Mouse (Mus musculus) cerebral cortex, adult 2 months (tissue): ENCODE data around the gene Gm14327.

ENCODE experiments used
- WGBS: fragments of 180-500 bp; shearing (Covaris S2); methylation state at CpG from one replicate; pipeline ENCODE4 v1.1.7; 2018; 5-methylcytosine and 5-hydroxymethylcytosine counted together

The Gm14327 gene

GRCm38 (mm10) chr2:177897046-177897578, at the start of gene Gm14327:
Gene Gm14327 (plus strand): TSS chr2:177897096.
- 44% methylated on average over 12 of the region's 13 CpGs for WGBS

GRCm38 (mm10) chr2:177862254-177862653, 34.6 kb upstream of the Gm14327 start:
- 87% methylated on average over 2 of the region's 2 CpGs for WGBS

- 95% methylated on average over 14 of the region's 14 CpGs for WGBS
Measured at GRCm38 (mm10) chr2:177887743-177888142, 9.2 kb upstream of the Gm14327 start.

GRCm38 (mm10) chr2:177898171-177898570, 1.3 kb downstream of the Gm14327 start:
- WGBS: 68% methylated on average over 2 of the region's 3 CpGs

GRCm38 (mm10) chr2:177903276-177903675, 6.4 kb downstream of the Gm14327 start:
- WGBS: 81% methylated on average over 3 of the region's 12 CpGs

GRCm38 (mm10) chr2:177925563-177926103, 28.7 kb downstream of the Gm14327 start, which contains the start of gene Zfp972:
Gene Zfp972 (minus strand): TSS chr2:177925613.
- WGBS: 73% methylated on average over 4 of the region's 5 CpGs
